Mouse (Mus musculus) limb, embryonic 14.5 days (tissue): ENCODE measurements around the gene Stk39. TPM values are rescaled to one million over a fixed set of nuclear protein-coding genes. Genes with fewer than 3 reads are reported as not detected.

ENCODE experiments used
- ATAC-seq: fragments of 200-750 bp; cut with Nextera tagmentation; 2 replicates; pipeline ENCODE4 v1.8.0; 2017; ENCODE audit warnings: low read depth, moderate number of reproducible peaks, moderate TSS enrichment; ENCODE audit not compliant: low FRiP score
- DNase-seq: peaks from one replicate; pipeline ENCODE4 v3.0.0-alpha.2; 2015; ENCODE audit warnings: low spot score
- H3K27ac ChIP-seq: fragments of 300-500 bp; sonication (generic); replicated peaks from 2 replicates; pipeline ENCODE4 v1.5.1; 2014; ENCODE audit warnings: low read depth, mild to moderate bottlenecking, low read length, moderate library complexity, mixed read lengths
- H3K27me3 ChIP-seq: fragments of 300-500 bp; sonication (generic); 2 replicates; pipeline ENCODE4 v1.6.1; 2014; ENCODE audit warnings: low read length, mixed read lengths; ENCODE audit not compliant: control insufficient read depth, insufficient read depth
- H3K36me3 ChIP-seq: fragments of 300-500 bp; sonication (generic); 2 replicates; pipeline ENCODE4 v1.6.1; 2014; ENCODE audit warnings: mild to moderate bottlenecking, low read length, moderate library complexity, mixed read lengths; ENCODE audit not compliant: control insufficient read depth, insufficient read depth
- H3K4me1 ChIP-seq: fragments of 300-500 bp; sonication (generic); 2 replicates; pipeline ENCODE4 v1.6.1; 2014; ENCODE audit warnings: antibody characterized with exemption, low read length, mixed read lengths; ENCODE audit not compliant: control insufficient read depth, insufficient read depth
- H3K4me2 ChIP-seq: fragments of 300-500 bp; sonication (generic); replicated peaks from 2 replicates; pipeline ENCODE4 v1.6.1; 2014; ENCODE audit warnings: low read depth, mild to moderate bottlenecking, low read length, moderate library complexity; ENCODE audit not compliant: severe bottlenecking
- H3K4me3 ChIP-seq: fragments of 300-500 bp; sonication (generic); replicated peaks from 2 replicates; pipeline ENCODE4 v1.5.1; 2014; ENCODE audit warnings: low read length
- H3K9ac ChIP-seq: fragments of 300-500 bp; sonication (generic); 2 replicates; pipeline ENCODE4 v1.6.1; 2014; ENCODE audit warnings: mild to moderate bottlenecking, low read depth, low read length, moderate library complexity; ENCODE audit not compliant: severe bottlenecking
- H3K9me3 ChIP-seq: fragments of 300-500 bp; sonication (generic); 2 replicates; pipeline ENCODE4 v1.6.1; 2016; ENCODE audit warnings: low read length; ENCODE audit not compliant: control insufficient read depth
- POLR2A ChIP-seq: fragments of 200-500 bp; IDR thresholded peaks from 2 replicates; pipeline ENCODE4 v1.8.0; 2012; ENCODE audit warnings: inconsistent platforms, mild to moderate bottlenecking, moderate library complexity, borderline replicate concordance; ENCODE audit not compliant: insufficient read depth, insufficient read length; ENCODE audit errors: extremely low read depth
- WGBS: fragments of 180-500 bp; shearing (Covaris S2); extraction: QIAGEN DNeasy Blood & Tissue Kit; methylation state at CpG from one replicate; pipeline ENCODE4 v1.1.7; 2014; 5-methylcytosine and 5-hydroxymethylcytosine counted together
- polyA plus RNA-seq, 2 experiments: library from polyadenylated mRNA; depleted of rRNA in 1 of 2; stranded (reverse) in 1 of 2; unstranded in 1 of 2; fragments of >200 nt; fragmentation: Nextera tagmentation in 1 of 2; extraction: Ambion mirVana in 1 of 2; gene quantifications; 2 replicates each; pipeline versions ENCODE4 v1.2.1 to v1.2.3; 2012 to 2014

Gene Stk39
- polyA plus RNA-seq, 2 experiments = 14.9 to 16.8 TPM

DNA sequence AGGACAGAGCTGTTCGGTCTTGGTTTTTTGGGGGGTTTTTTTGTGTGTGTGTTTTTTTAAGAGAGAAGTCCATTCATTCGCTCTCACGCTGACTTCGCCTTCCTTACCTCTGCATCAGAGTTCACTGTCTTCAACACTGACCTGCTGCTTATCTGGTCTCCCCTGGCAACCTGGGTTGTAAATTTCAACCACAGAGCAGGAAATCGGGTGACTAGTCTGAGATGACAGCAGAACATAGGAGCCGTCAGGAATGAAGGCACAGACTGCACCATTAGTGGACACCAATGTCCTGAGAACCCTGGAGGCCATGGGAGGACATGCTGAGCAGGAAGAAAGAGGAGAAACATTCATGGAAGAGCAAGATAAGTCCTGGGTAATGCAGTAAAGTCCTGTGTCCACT lies 51.1 kb downstream of the Stk39 start:
- Histone ChIP-seq H3K9me3 (no peaks in the 10 kb centered on the region), H3K4me1 (no peaks in the 10 kb centered on the region), H3K9ac (no peak overlapping the region), H3K27ac (no peak overlapping the region), H3K36me3 (no peaks in the 10 kb centered on the region), H3K27me3 (no peaks in the 10 kb centered on the region), H3K4me3 (no peak overlapping the region), H3K4me2 (no peak overlapping the region)
- ATAC-seq = no peak
- DNase-seq = no peak
- WGBS = 67% methylated on average over 6 of the region's 6 CpGs
- no peak for TF ChIP-seq POLR2A

DNA sequence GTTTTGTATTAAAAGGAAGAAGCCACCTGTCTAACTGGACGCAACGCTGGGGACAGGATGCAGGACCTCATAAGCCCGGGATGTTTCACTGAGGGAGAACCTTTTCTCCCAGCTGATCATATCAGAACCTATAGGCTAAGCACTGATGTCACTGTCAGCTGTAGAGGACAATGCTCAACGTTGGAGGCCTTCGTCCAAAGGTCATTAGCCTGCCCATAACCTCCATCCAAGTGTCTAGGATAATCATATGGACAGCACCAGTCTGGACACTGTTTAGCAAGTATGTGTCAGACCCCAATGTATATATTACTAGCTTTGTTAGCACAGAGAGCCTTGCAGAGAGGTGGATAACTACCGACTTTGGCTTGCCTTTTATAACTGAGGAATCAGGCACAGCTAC lies 51.8 kb downstream of the Stk39 start:
- H3K9ac ChIP-seq = no peak overlapping the region
- H3K27me3 ChIP-seq = no peaks in the 10 kb centered on the region
- no peak for ATAC-seq
- no peak overlapping the region for H3K4me2 ChIP-seq
- no peak overlapping the region for H3K4me3 ChIP-seq
- H3K36me3 ChIP-seq = no peaks in the 10 kb centered on the region
- no peak for DNase-seq
- no peak overlapping the region for H3K27ac ChIP-seq
- no peaks in the 10 kb centered on the region for H3K9me3 ChIP-seq
- TF ChIP-seq POLR2A = no peak
- 0 out of 2 replicates have a peak, but pooled peaks cover 3% of the 10 kb centered on the region for H3K4me1 ChIP-seq
- WGBS = 83% methylated on average over 6 of the region's 6 CpGs

DNA sequence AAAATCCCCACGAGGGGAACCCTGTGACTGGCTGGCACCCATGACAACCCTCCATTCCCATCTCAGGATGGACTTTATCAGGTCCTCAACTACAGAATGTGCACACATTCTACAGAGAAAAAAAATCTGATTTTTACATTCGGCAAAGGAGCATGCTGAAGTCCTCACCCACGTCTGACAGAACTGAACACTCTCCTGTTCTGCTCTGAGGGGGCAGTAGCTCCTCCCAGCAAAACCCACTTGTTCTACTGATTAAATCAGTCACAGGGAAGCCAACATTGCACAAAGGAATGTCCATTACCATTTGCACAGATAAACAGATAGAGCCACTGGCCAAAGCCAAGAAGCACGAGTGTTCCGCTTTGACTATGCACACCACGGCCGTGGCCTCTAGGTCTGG lies 52.3 kb downstream of the Stk39 start:
- Histone ChIP-seq H3K4me2 (no peak overlapping the region), H3K9ac (no peak overlapping the region), H3K4me3 (no peak overlapping the region), H3K27ac (no peak overlapping the region), H3K27me3 (no peaks in the 10 kb centered on the region), H3K4me1 (0 out of 2 replicates have a peak, but pooled peaks cover 3% of the 10 kb centered on the region), H3K36me3 (no peaks in the 10 kb centered on the region), H3K9me3 (no peaks in the 10 kb centered on the region)
- no peak for ATAC-seq
- TF ChIP-seq POLR2A = no peak
- no peak for DNase-seq
- 84% methylated on average over 7 of the region's 7 CpGs for whole genome bisulfite sequencing

DNA sequence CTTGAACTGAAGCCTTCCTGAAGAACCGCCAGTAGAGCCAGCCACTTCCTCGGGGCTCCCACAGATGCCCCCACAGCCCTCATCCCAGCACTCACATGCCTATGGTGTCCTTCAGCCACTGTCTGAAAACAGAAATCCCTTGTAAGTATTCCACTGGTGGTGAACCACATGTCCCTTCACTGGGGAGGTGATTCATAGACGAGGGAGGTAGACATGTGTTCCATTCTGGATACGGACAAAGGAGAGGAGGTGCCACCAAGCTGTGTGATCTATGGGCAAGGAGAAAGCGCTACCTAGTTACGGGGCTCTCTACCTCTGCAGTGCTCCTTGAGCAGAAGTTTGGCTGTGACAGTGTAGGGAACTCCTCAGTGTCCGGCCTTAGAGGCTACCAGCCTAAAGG lies 52.9 kb downstream of the Stk39 start:
- H3K9ac ChIP-seq = no peak overlapping the region
- H3K27me3 ChIP-seq = no peaks in the 10 kb centered on the region
- H3K4me1 ChIP-seq = 0 out of 2 replicates have a peak, but pooled peaks cover 3% of the 10 kb centered on the region
- no peak overlapping the region for H3K27ac ChIP-seq
- H3K9me3 ChIP-seq = no peaks in the 10 kb centered on the region
- DNase-seq = no peak
- no peak overlapping the region for H3K4me2 ChIP-seq
- H3K36me3 ChIP-seq = no peaks in the 10 kb centered on the region
- no peak for TF ChIP-seq POLR2A
- WGBS = 89% methylated on average over 7 of the region's 7 CpGs
- H3K4me3 ChIP-seq = no peak overlapping the region
- no peak for ATAC-seq

DNA sequence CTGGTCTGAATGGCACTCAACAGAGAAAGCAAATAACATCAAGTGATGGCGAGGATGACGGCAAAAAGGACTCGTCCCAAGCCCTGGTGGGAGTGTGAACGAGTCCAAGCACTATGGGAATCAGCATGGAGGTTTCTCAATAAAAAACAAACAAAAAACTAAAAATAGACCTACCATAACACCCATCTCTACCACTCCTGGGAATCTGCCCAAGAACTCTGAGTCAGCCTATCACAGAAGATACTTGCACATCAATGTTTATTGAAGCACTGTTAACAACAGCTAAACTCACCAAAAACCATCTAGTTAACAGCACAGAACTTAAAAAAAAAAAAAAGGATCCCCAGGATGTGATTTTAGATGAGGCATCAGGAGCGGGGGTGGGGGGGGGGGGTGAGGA lies 55.0 kb downstream of the Stk39 start:
- Histone ChIP-seq H3K27ac (no peak overlapping the region), H3K4me1 (peaks cover 8% of the 10 kb centered on the region), H3K4me3 (no peak overlapping the region), H3K36me3 (no peaks in the 10 kb centered on the region), H3K9ac (no peak overlapping the region), H3K4me2 (no peak overlapping the region), H3K9me3 (no peaks in the 10 kb centered on the region), H3K27me3 (no peaks in the 10 kb centered on the region)
- no peak for TF ChIP-seq POLR2A
- 92% methylated on average over 5 of the region's 5 CpGs for WGBS
- ATAC-seq = no peak
- no peak for DNase-seq

DNA sequence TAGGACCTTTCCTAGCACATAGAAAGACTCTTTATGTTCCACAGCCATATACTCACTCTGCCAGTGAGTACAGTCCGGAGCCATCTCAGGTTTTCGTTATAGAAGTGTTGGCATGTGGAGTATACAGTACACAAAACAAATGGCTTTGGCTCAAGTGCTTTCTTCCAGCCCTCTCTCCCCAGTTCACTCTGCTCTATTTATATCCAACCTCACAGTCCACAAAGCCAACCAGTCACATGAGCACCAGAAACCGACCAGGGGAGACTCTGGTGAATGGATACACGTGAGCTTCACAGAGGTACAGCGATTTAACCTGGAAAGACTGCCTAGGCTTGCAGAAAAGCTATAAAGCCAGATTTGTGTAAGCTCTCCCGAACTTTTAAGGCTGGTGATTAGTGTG lies 56.4 kb downstream of the Stk39 start:
- Histone ChIP-seq H3K36me3 (no peaks in the 10 kb centered on the region), H3K4me1 (peaks cover 10% of the 10 kb centered on the region), H3K9ac (no peak overlapping the region), H3K4me2 (no peak overlapping the region), H3K9me3 (no peaks in the 10 kb centered on the region), H3K27me3 (no peaks in the 10 kb centered on the region), H3K4me3 (no peak overlapping the region), H3K27ac (no peak overlapping the region)
- TF ChIP-seq POLR2A = no peak
- ATAC-seq (no peak), DNase-seq (no peak)
- WGBS = 76% methylated on average over 6 of the region's 6 CpGs
